Mouse (Mus musculus): ENCODE measurements at regions not wholly inside any gene's neighbourhood (a gene's known extent, or its start where the extent isn't known, plus 50 kb on each side); places are given as distances from the start of the nearest gene placed in this dataset.

DNA sequence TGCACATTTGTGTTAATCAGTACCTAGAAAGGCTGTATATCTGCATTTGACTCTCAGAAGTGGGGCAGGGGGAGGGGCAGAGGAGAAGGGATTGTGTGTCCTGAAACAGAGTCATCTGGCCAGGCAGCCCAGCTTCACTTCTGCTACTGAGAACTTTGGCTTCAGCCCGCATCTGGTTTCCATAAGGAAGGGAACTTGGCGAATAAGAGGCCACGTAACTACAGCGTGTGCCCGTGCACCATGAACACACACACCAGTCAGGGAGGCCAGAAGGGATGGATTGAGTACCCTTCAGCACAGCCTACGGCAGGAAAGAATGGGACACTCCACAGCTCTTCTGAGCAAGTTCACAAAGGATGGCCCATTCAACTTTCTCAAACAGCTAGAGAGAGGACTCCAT is 496.0 kb upstream of the Gm26657 start:
- TF ChIP-seq USF1 (IDR thresholded peaks at IDR 0.05; ENCODE audit: low read depth) (no peak), E2F4 (IDR thresholded peaks at IDR 0.05; ENCODE audit: insufficient read depth) (no peak), POLR2A (IDR thresholded peaks at IDR 0.05; ENCODE audit: insufficient read length, low read depth) (no peak), POLR2AphosphoS2 (IDR thresholded peaks at IDR 0.05; ENCODE audit: insufficient read length, low read depth) (no peak), MYOG (IDR thresholded peaks at IDR 0.05; ENCODE audit: control insufficient read depth in 1 of 3, insufficient read depth in 1 of 3, insufficient read length in 2 of 3, low read depth in 2 of 3) (no peak), MYOD1 (IDR thresholded peaks at IDR 0.05; ENCODE audit: control insufficient read depth in 1 of 3, insufficient read length in 2 of 3, low read depth in 2 of 3) (no peak), MAX (IDR thresholded peaks at IDR 0.05; ENCODE audit: low read depth) (no peak), CEBPB (IDR thresholded peaks at IDR 0.05; ENCODE audit: insufficient read depth, poor library complexity, severe bottlenecking) (no peak)

All from myocyte (in vitro differentiated cells).